Mouse (Mus musculus) midbrain, postnatal 0 days (tissue): ENCODE measurements at regions not wholly inside any gene's neighbourhood (a gene's known extent, or its start where the extent isn't known, plus 50 kb on each side); places are given as distances from the start of the nearest gene placed in this dataset.

Experiments
- ATAC-seq: fragments of 200-750 bp; cut with Nextera tagmentation; 2 replicates; pipeline ENCODE4 v1.8.0; 2017; ENCODE audit warnings: moderate number of reproducible peaks, mild to moderate bottlenecking, moderate TSS enrichment, moderate library complexity; ENCODE audit not compliant: low FRiP score
- DNase-seq: peaks from one replicate; pipeline ENCODE4 v3.0.0-alpha.2; 2015; ENCODE audit warnings: low spot score
- H3K27ac ChIP-seq: fragments of 300-500 bp; sonication (generic); 2 replicates; pipeline ENCODE4 v1.5.1; 2014; ENCODE audit warnings: low read depth, mild to moderate bottlenecking, low read length, mixed read lengths
- H3K27me3 ChIP-seq: fragments of 300-500 bp; sonication (generic); 2 replicates; pipeline ENCODE4 v1.6.1; 2014; ENCODE audit warnings: low read length, control low read depth, mixed read lengths; ENCODE audit not compliant: insufficient read depth
- H3K36me3 ChIP-seq: fragments of 300-500 bp; sonication (generic); 2 replicates; pipeline ENCODE4 v1.6.1; 2014; ENCODE audit warnings: low read length, control low read depth, mixed read lengths; ENCODE audit not compliant: insufficient read depth
- H3K4me1 ChIP-seq: fragments of 300-500 bp; sonication (generic); 2 replicates; pipeline ENCODE4 v1.6.1; 2014; ENCODE audit warnings: mild to moderate bottlenecking, control low read depth, antibody characterized with exemption, low read length, mixed read lengths; ENCODE audit not compliant: insufficient read depth
- H3K4me2 ChIP-seq: fragments of 300-500 bp; sonication (generic); 2 replicates; pipeline ENCODE4 v1.6.1; 2014; ENCODE audit warnings: low read depth, mild to moderate bottlenecking, low read length, mixed read lengths; ENCODE audit not compliant: poor library complexity, severe bottlenecking
- H3K4me3 ChIP-seq: fragments of 300-500 bp; sonication (generic); 2 replicates; pipeline ENCODE4 v1.5.1; 2014; ENCODE audit warnings: low read depth, mild to moderate bottlenecking, low read length, moderate library complexity
- H3K9ac ChIP-seq: fragments of 300-500 bp; sonication (generic); replicated peaks from 2 replicates; pipeline ENCODE4 v1.6.1; 2014; ENCODE audit warnings: mild to moderate bottlenecking, low read length, moderate library complexity, mixed read lengths; ENCODE audit not compliant: poor library complexity, severe bottlenecking
- H3K9me3 ChIP-seq: fragments of 300-500 bp; sonication (generic); 2 replicates; pipeline ENCODE4 v1.6.1; 2016; ENCODE audit warnings: low read length, control low read depth
- CTCF ChIP-seq: IDR thresholded peaks from 2 replicates; pipeline ENCODE4 v1.5.1; 2016; ENCODE audit warnings: antibody characterized with exemption, mild to moderate bottlenecking
- WGBS: fragments of 180-500 bp; shearing (Covaris S2); extraction: QIAGEN DNeasy Blood & Tissue Kit; methylation state at CpG from one replicate; pipeline ENCODE4 v1.1.7; 2014; 5-methylcytosine and 5-hydroxymethylcytosine counted together

GRCm38 (mm10) chr17:82583801-82584200, 631.3 kb upstream of the Pkdcc start:
- TF ChIP-seq CTCF: no peak
- WGBS: 52% methylated on average over 2 of the region's 2 CpGs
- Histone ChIP-seq H3K4me1 (no peaks in the 10 kb centered on the region), H3K27ac (no peak overlapping the region), H3K27me3 (no peaks in the 10 kb centered on the region), H3K4me2 (no peak overlapping the region), H3K36me3 (no peaks in the 10 kb centered on the region), H3K4me3 (no peak overlapping the region), H3K9ac (no peak overlapping the region), H3K9me3 (no peaks in the 10 kb centered on the region)
- DNase-seq (no peak), ATAC-seq (no peak)

- Histone ChIP-seq H3K9ac (no peak overlapping the region), H3K27me3 (no peaks in the 10 kb centered on the region), H3K9me3 (no peaks in the 10 kb centered on the region), H3K4me1 (no peaks in the 10 kb centered on the region), H3K27ac (no peak overlapping the region), H3K36me3 (no peaks in the 10 kb centered on the region), H3K4me3 (no peak overlapping the region), H3K4me2 (no peak overlapping the region)
- no peak for ATAC-seq
- DNase-seq: no peak
- TF ChIP-seq CTCF: no peak
- 84% methylated on average over 5 of the region's 5 CpGs for WGBS
These were observed 681.6 kb upstream of the Pkdcc start for GRCm38 (mm10) chr17:82533521-82533920.

GRCm38 (mm10) chr17:82518129-82518528, 697.0 kb upstream of the Pkdcc start:
- no peak for TF ChIP-seq CTCF
- Histone ChIP-seq H3K4me2 (no peak overlapping the region), H3K36me3 (no peaks in the 10 kb centered on the region), H3K27me3 (no peaks in the 10 kb centered on the region), H3K9ac (no peak overlapping the region), H3K27ac (no peak overlapping the region), H3K4me3 (no peak overlapping the region), H3K9me3 (no peaks in the 10 kb centered on the region), H3K4me1 (no peaks in the 10 kb centered on the region)
- DNase-seq (no peak), ATAC-seq (no peak)

- no peaks in the 10 kb centered on the region for H3K27me3 ChIP-seq
- no peak overlapping the region for H3K27ac ChIP-seq
- H3K4me3 ChIP-seq: no peak overlapping the region
- no peak for DNase-seq
- H3K4me1 ChIP-seq: no peaks in the 10 kb centered on the region
- WGBS: 59% methylated on average over 3 of the region's 3 CpGs
- no peak overlapping the region for H3K9ac ChIP-seq
- H3K36me3 ChIP-seq: no peaks in the 10 kb centered on the region
- no peak for TF ChIP-seq CTCF
- ATAC-seq: no peak
- no peaks in the 10 kb centered on the region for H3K9me3 ChIP-seq
- no peak overlapping the region for H3K4me2 ChIP-seq
These were observed 698.2 kb upstream of the Pkdcc start for GRCm38 (mm10) chr17:82516850-82517249.

GRCm38 (mm10) chr17:82513816-82514215, 701.3 kb upstream of the Pkdcc start:
- Histone ChIP-seq H3K36me3 (no peaks in the 10 kb centered on the region), H3K27ac (no peak overlapping the region), H3K4me2 (no peak overlapping the region), H3K27me3 (no peaks in the 10 kb centered on the region), H3K9me3 (no peaks in the 10 kb centered on the region), H3K9ac (no peak overlapping the region), H3K4me3 (no peak overlapping the region), H3K4me1 (no peaks in the 10 kb centered on the region)
- DNase-seq (no peak), ATAC-seq (no peak)
- 77% methylated on average over 2 of the region's 2 CpGs for WGBS
- no peak for TF ChIP-seq CTCF

- no peak for DNase-seq
- 84% methylated on average over 3 of the region's 3 CpGs for WGBS
- Histone ChIP-seq H3K27ac (no peak overlapping the region), H3K36me3 (no peaks in the 10 kb centered on the region), H3K27me3 (no peaks in the 10 kb centered on the region), H3K4me2 (no peak overlapping the region), H3K4me1 (no peaks in the 10 kb centered on the region), H3K9ac (no peak overlapping the region), H3K9me3 (no peaks in the 10 kb centered on the region), H3K4me3 (no peak overlapping the region)
- ATAC-seq: no peak
- no peak for TF ChIP-seq CTCF
These were observed 710.8 kb upstream of the Pkdcc start for GRCm38 (mm10) chr17:82504291-82504690.

- H3K9me3 ChIP-seq: no peaks in the 10 kb centered on the region
- no peaks in the 10 kb centered on the region for H3K36me3 ChIP-seq
- TF ChIP-seq CTCF: no peak
- 75% methylated on average over 3 of the region's 3 CpGs for WGBS
- H3K4me1 ChIP-seq: no peaks in the 10 kb centered on the region
- H3K9ac ChIP-seq: no peak overlapping the region
- DNase-seq (no peak), ATAC-seq (no peak)
- no peaks in the 10 kb centered on the region for H3K27me3 ChIP-seq
- H3K4me3 ChIP-seq: no peak overlapping the region
- no peak overlapping the region for H3K27ac ChIP-seq
- H3K4me2 ChIP-seq: no peak overlapping the region
These were observed 729.5 kb upstream of the Pkdcc start for GRCm38 (mm10) chr17:82485544-82485943.
